Mouse (Mus musculus): Measurements from ENCODE around the gene Cd47. TPM values are rescaled to one million over a fixed set of nuclear protein-coding genes. Genes with fewer than 3 reads are reported as not detected.
"Not testable (repeated sequence)": the region's sequence is repeated elsewhere in the genome, so short reads cannot be mapped to it uniquely, and the experiment has no call there.

Cd47 gene
- polyA plus RNA-seq, 1 experiment from 2014 or later, result 68.4 TPM

DNA sequence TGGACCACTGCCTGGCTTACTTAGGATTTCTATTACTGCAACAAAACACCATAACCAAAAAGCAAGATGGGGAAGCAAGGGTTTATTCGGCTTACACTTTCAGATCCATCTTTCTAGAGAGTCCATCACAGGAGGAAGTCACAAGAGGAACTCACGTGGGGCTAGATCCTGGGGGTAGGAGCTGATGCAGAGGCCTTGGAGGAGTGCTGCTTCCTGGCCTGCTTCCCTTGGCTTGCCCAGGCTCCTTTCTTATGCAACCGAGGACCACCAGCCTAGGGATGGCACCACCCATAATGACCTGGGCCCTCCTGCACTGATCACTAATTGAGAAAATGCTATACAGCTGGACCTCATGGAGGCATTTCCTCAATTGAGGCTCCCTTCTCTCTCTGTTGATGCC is 16.6 kb downstream of the Cd47 start:
- Histone ChIP-seq H3K4me3 (ENCODE audit: control insufficient read depth in 1 of 2, insufficient read depth in 1 of 2, low read depth in 1 of 2, low read length in 2 of 2) (no peak overlapping the region), H3K27me3 (ENCODE audit: control insufficient read depth, insufficient read depth, low read length) (no peaks in the 10 kb centered on the region), H3K9ac (ENCODE audit: low read length) (no peak overlapping the region), H3K4me1 (ENCODE audit: control insufficient read depth in 2 of 2, insufficient read depth in 2 of 2, low read length in 2 of 2) (no peaks in the 10 kb centered on the region), H3K9me3 (ENCODE audit: control insufficient read depth, low read length) (no peaks in the 10 kb centered on the region), H3K36me3 (ENCODE audit: control insufficient read depth, insufficient read depth, low read length) (no peaks in the 10 kb centered on the region), H3K4me2 (ENCODE audit: low read length) (no peak overlapping the region), H3K27ac (replicated peaks in 1 of 2; ENCODE audit: control insufficient read depth in 1 of 2, insufficient read depth in 1 of 2, low read depth in 2 of 2, low read length in 2 of 2) (no peak overlapping the region)
- ATAC-seq (ENCODE audit: insufficient number of reproducible peaks, insufficient read depth, low FRiP score, low read depth), result no peak
- WGBS, result 71% methylated on average over 3 of the region's 3 CpGs

DNA sequence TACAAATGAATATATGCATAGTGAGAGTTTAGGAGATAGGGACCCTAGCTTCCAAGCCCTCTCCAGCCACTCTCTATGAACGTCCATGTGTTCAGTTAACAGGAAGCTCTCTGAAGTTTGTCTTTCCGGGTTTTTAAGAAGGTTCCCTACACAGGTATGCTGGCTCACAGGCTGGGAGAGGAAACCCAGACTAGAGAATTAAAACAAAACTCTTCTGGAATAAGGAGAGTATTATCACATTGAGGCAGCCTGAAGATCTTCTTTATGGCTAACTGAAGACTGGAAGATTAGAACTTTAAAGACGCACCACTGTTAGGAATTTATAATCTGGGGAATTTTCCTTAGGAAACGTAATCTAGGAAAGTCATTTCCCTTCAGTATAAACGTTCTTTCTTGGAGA is 17.8 kb downstream of the Cd47 start:
- no peak overlapping the region for H3K27ac ChIP-seq (replicated peaks in 1 of 2; ENCODE audit: control insufficient read depth in 1 of 2, insufficient read depth in 1 of 2, low read depth in 2 of 2, low read length in 2 of 2)
- H3K4me2 ChIP-seq (ENCODE audit: low read length), result no peak overlapping the region
- no peaks in the 10 kb centered on the region for H3K36me3 ChIP-seq (ENCODE audit: control insufficient read depth, insufficient read depth, low read length)
- no peaks in the 10 kb centered on the region for H3K4me1 ChIP-seq (ENCODE audit: control insufficient read depth in 2 of 2, insufficient read depth in 2 of 2, low read length in 2 of 2)
- no peaks in the 10 kb centered on the region for H3K27me3 ChIP-seq (ENCODE audit: control insufficient read depth, insufficient read depth, low read length)
- H3K4me3 ChIP-seq (ENCODE audit: control insufficient read depth in 1 of 2, insufficient read depth in 1 of 2, low read depth in 1 of 2, low read length in 2 of 2), result no peak overlapping the region
- H3K9me3 ChIP-seq (ENCODE audit: control insufficient read depth, low read length), result no peaks in the 10 kb centered on the region
- WGBS, result 62% methylated on average over 5 of the region's 5 CpGs
- no peak for ATAC-seq (ENCODE audit: insufficient number of reproducible peaks, insufficient read depth, low FRiP score, low read depth)
- no peak overlapping the region for H3K9ac ChIP-seq (ENCODE audit: low read length)

DNA sequence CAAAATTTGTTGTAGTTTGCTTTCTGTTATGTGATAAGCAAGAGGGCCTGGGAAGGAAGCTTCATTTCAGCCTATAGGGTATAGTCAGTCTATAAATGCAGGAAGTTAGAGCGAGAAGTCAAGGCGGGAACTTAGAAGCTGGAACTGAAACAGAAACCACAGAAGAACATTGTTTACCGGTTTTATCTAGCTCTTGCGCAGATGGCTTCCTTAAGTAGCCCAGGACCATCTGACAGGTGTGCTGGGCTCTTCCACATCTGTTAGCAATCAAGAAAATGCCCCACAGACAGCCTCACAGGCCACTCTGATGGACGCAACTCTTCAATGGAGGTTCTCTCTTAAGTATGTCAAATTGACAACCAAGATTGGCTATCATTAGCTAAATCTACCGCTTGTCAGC is 18.3 kb downstream of the Cd47 start:
- Histone ChIP-seq H3K27ac (replicated peaks in 1 of 2; ENCODE audit: control insufficient read depth in 1 of 2, insufficient read depth in 1 of 2, low read depth in 2 of 2, low read length in 2 of 2) (no peak overlapping the region), H3K9ac (ENCODE audit: low read length) (no peak overlapping the region), H3K4me1 (ENCODE audit: control insufficient read depth in 2 of 2, insufficient read depth in 2 of 2, low read length in 2 of 2) (no peaks in the 10 kb centered on the region), H3K27me3 (ENCODE audit: control insufficient read depth, insufficient read depth, low read length) (no peaks in the 10 kb centered on the region), H3K4me2 (ENCODE audit: low read length) (no peak overlapping the region), H3K9me3 (ENCODE audit: control insufficient read depth, low read length) (no peaks in the 10 kb centered on the region), H3K4me3 (ENCODE audit: control insufficient read depth in 1 of 2, insufficient read depth in 1 of 2, low read depth in 1 of 2, low read length in 2 of 2) (no peak overlapping the region), H3K36me3 (ENCODE audit: control insufficient read depth, insufficient read depth, low read length) (no peaks in the 10 kb centered on the region)
- 60% methylated on average over 6 of the region's 6 CpGs for WGBS
- ATAC-seq (ENCODE audit: insufficient number of reproducible peaks, insufficient read depth, low FRiP score, low read depth), result no peak

DNA sequence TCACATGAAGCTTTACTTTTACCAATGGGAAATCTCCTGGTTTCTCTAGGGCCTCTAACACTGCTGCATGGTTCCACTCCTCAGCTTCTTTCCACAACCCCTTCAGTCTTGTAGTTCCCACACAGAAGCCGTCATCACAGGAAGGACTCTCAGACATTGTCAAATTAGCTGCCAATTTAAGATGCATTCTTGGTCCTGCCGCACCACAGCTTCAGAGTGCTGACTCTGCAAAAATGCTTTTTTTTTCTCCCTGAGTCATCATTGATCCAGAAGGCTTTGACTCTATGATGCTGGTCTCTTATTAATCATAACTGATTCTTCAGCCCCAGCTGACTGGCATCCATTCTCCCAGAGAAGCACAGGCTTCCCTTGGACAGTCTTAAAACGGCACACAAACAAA is 19.2 kb downstream of the Cd47 start:
- no peak overlapping the region for H3K4me2 ChIP-seq (ENCODE audit: low read length)
- H3K4me3 ChIP-seq (ENCODE audit: control insufficient read depth in 1 of 2, insufficient read depth in 1 of 2, low read depth in 1 of 2, low read length in 2 of 2), result no peak overlapping the region
- H3K36me3 ChIP-seq (ENCODE audit: control insufficient read depth, insufficient read depth, low read length), result no peaks in the 10 kb centered on the region
- no peaks in the 10 kb centered on the region for H3K9me3 ChIP-seq (ENCODE audit: control insufficient read depth, low read length)
- no peaks in the 10 kb centered on the region for H3K4me1 ChIP-seq (ENCODE audit: control insufficient read depth in 2 of 2, insufficient read depth in 2 of 2, low read length in 2 of 2)
- WGBS, result 69% methylated on average over 3 of the region's 3 CpGs
- H3K27me3 ChIP-seq (ENCODE audit: control insufficient read depth, insufficient read depth, low read length), result no peaks in the 10 kb centered on the region
- no peak overlapping the region for H3K9ac ChIP-seq (ENCODE audit: low read length)
- H3K27ac ChIP-seq (replicated peaks in 1 of 2; ENCODE audit: control insufficient read depth in 1 of 2, insufficient read depth in 1 of 2, low read depth in 2 of 2, low read length in 2 of 2), result no peak overlapping the region
- ATAC-seq (ENCODE audit: insufficient number of reproducible peaks, insufficient read depth, low FRiP score, low read depth), result no peak

DNA sequence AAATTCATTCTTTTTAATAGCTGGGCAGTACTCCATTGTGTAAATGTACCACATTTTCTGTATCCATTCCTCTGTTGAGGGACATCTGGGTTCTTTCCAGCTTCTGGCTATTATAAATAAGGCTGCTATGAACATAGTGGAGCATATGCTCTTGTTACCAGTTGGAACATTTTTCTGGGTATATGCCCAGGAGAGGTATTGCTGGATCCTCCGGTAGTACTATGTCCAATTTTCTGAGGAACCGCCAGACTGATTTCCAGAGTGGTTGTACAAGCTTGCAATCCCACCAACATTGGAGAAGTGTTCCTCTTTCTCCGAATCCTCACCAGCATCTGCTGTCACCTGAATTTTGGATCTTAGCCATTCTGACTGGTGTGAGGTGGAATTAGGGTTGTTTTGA is 30.6 kb downstream of the Cd47 start:
- not testable (repeated sequence) for H3K9me3 ChIP-seq (ENCODE audit: control insufficient read depth, low read length); H3K27me3 ChIP-seq (ENCODE audit: control insufficient read depth, insufficient read depth, low read length); H3K4me1 ChIP-seq (ENCODE audit: control insufficient read depth in 2 of 2, insufficient read depth in 2 of 2, low read length in 2 of 2); H3K4me2 ChIP-seq (ENCODE audit: low read length); H3K36me3 ChIP-seq (ENCODE audit: control insufficient read depth, insufficient read depth, low read length); H3K4me3 ChIP-seq (ENCODE audit: control insufficient read depth in 1 of 2, insufficient read depth in 1 of 2, low read depth in 1 of 2, low read length in 2 of 2); H3K9ac ChIP-seq (ENCODE audit: low read length); ATAC-seq (ENCODE audit: insufficient number of reproducible peaks, insufficient read depth, low FRiP score, low read depth); H3K27ac ChIP-seq (replicated peaks in 1 of 2; ENCODE audit: control insufficient read depth in 1 of 2, insufficient read depth in 1 of 2, low read depth in 2 of 2, low read length in 2 of 2)
- 87% methylated on average over 3 of the region's 3 CpGs for WGBS

DNA sequence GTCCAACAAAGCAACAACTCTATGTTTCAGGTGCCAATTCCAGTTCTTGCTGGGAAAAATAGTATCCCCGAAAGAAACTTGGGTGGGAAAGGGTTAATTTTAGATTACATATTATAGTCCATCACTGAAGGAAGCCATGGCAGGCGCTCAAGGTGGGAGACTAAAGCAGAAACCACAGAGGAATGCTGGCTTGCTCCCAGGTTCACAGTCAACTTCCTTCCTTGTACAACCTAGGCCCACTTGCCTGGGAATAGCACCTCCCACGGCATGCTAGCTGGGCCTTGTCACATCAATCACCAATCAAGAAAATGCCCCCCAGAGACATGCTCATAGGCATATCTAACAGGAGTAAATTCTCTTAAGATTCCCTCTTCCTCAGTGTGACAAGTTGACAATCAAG is 32.0 kb downstream of the Cd47 start:
- Histone ChIP-seq H3K4me2 (ENCODE audit: low read length) (no peak overlapping the region), H3K9me3 (ENCODE audit: control insufficient read depth, low read length) (no peaks in the 10 kb centered on the region), H3K27me3 (ENCODE audit: control insufficient read depth, insufficient read depth, low read length) (no peaks in the 10 kb centered on the region), H3K27ac (replicated peaks in 1 of 2; ENCODE audit: control insufficient read depth in 1 of 2, insufficient read depth in 1 of 2, low read depth in 2 of 2, low read length in 2 of 2) (no peak overlapping the region), H3K4me1 (ENCODE audit: control insufficient read depth in 2 of 2, insufficient read depth in 2 of 2, low read length in 2 of 2) (no peaks in the 10 kb centered on the region; a peak in 1 of 4 replicates), H3K4me3 (ENCODE audit: control insufficient read depth in 1 of 2, insufficient read depth in 1 of 2, low read depth in 1 of 2, low read length in 2 of 2) (no peak overlapping the region), H3K9ac (ENCODE audit: low read length) (no peak overlapping the region), H3K36me3 (ENCODE audit: control insufficient read depth, insufficient read depth, low read length) (no peaks in the 10 kb centered on the region)
- no peak for ATAC-seq (ENCODE audit: insufficient number of reproducible peaks, insufficient read depth, low FRiP score, low read depth)
- 60% methylated on average over 3 of the region's 3 CpGs for WGBS

DNA sequence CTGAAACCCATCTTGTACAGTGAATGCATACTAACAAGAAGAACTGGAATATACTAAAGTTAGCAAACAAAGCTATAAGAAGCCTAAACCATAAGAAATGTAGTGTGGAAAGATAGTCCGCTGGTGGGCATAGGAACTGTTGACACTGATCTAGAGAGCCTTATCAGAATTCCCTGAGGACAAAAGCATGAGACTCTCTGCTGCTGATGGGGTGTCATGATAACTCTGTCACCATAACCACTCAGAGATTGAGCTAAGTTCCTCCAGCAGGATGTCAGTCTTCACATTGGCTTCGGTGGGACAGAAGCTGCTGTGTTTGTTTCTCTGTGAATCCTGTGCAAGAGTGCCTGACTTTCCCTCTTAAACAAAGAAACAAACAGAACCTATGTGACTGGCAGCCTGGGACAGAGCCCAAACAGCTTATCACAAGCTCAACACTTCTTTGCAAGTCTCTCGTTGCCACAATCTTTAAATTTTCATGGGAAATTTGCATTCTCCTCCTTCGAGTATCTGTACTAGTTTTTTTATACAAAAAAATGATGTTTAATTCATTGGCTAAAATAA is 33.9 kb downstream of the Cd47 start:
- no peak for ATAC-seq (ENCODE audit: insufficient number of reproducible peaks, insufficient read depth, low FRiP score, low read depth)
- Histone ChIP-seq H3K27me3 (ENCODE audit: control insufficient read depth, insufficient read depth, low read length) (no peaks in the 10 kb centered on the region), H3K9me3 (ENCODE audit: control insufficient read depth, low read length) (no peaks in the 10 kb centered on the region), H3K36me3 (ENCODE audit: control insufficient read depth, insufficient read depth, low read length) (no peaks in the 10 kb centered on the region), H3K27ac (replicated peaks in 1 of 2; ENCODE audit: control insufficient read depth in 1 of 2, insufficient read depth in 1 of 2, low read depth in 2 of 2, low read length in 2 of 2) (no peak overlapping the region), H3K4me2 (ENCODE audit: low read length) (no peak overlapping the region), H3K4me1 (ENCODE audit: control insufficient read depth in 2 of 2, insufficient read depth in 2 of 2, low read length in 2 of 2) (no peaks in the 10 kb centered on the region; a peak in 1 of 4 replicates), H3K4me3 (ENCODE audit: control insufficient read depth in 1 of 2, insufficient read depth in 1 of 2, low read depth in 1 of 2, low read length in 2 of 2) (no peak overlapping the region), H3K9ac (ENCODE audit: low read length) (no peak overlapping the region)
- WGBS, result 10% methylated on average over 4 of the region's 4 CpGs

DNA sequence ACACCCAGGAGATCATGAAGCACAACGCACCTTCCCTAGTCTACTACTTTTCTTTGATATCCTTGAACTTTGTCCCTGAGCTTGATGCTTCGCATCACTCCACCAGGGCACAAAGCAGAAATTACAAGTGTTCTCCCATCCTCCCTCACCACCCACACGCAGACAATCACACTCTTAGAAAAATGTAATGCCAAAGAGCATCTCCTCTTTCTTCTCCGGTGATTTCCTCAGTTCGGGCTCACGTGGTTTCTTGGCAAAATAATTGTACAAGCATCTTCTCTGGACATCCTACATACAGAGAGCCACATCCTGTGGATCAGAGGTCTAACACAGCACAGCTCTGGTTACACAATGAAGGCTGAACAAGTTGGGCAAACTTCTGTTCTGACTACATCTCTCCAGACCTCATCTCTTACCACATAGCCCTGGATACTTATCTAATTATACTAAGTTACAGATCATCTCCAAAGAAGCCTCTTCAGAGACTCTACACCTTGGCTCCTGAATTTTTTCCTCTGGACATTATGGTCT is 36.4 kb downstream of the Cd47 start:
- 86% methylated on average over 6 of the region's 6 CpGs for WGBS
- no peak overlapping the region for H3K9ac ChIP-seq (ENCODE audit: low read length)
- H3K27me3 ChIP-seq (ENCODE audit: control insufficient read depth, insufficient read depth, low read length), result no peaks in the 10 kb centered on the region
- H3K4me3 ChIP-seq (ENCODE audit: control insufficient read depth in 1 of 2, insufficient read depth in 1 of 2, low read depth in 1 of 2, low read length in 2 of 2), result no peak overlapping the region
- no peaks in the 10 kb centered on the region for H3K36me3 ChIP-seq (ENCODE audit: control insufficient read depth, insufficient read depth, low read length)
- no peak overlapping the region for H3K4me2 ChIP-seq (ENCODE audit: low read length)
- H3K27ac ChIP-seq (replicated peaks in 1 of 2; ENCODE audit: control insufficient read depth in 1 of 2, insufficient read depth in 1 of 2, low read depth in 2 of 2, low read length in 2 of 2), result no peak overlapping the region
- H3K4me1 ChIP-seq (ENCODE audit: control insufficient read depth in 2 of 2, insufficient read depth in 2 of 2, low read length in 2 of 2), result peaks cover 0 to 2% of the 10 kb centered on the region in 2 experiments; a peak in 3 of 4 replicates
- no peak for ATAC-seq (ENCODE audit: insufficient number of reproducible peaks, insufficient read depth, low FRiP score, low read depth)
- H3K9me3 ChIP-seq (ENCODE audit: control insufficient read depth, low read length), result no peaks in the 10 kb centered on the region

Data from heart, embryonic 14.5 days (tissue).